Mouse (Mus musculus) urinary bladder, postnatal 10 days (tissue): ENCODE results near the gene Pik3ca.
"Not testable (repeated sequence)": the region's sequence is repeated elsewhere in the genome, so short reads cannot be mapped to it uniquely, and the experiment has no call there.

Experiments
- DNase-seq: peaks from one replicate; pipeline ENCODE4 v3.0.0; 2022; ENCODE audit warnings: low spot score

The Pik3ca gene

GRCm38 (mm10) chr3:32401591-32401990, 4.1 kb downstream of the Pik3ca start:
- DNase-seq, result no peak

- no peak for DNase-seq
These were observed 5.8 kb downstream of the Pik3ca start for GRCm38 (mm10) chr3:32402990-32403885.

- DNase-seq, result no peak
These were observed 8.2 kb downstream of the Pik3ca start for GRCm38 (mm10) chr3:32405699-32406098.

- DNase-seq, result no peak
These were observed 9.3 kb downstream of the Pik3ca start for GRCm38 (mm10) chr3:32406804-32407203.

- DNase-seq, result no peak
These were observed 11.4 kb downstream of the Pik3ca start for GRCm38 (mm10) chr3:32408811-32409273.

GRCm38 (mm10) chr3:32412502-32413044, 15.1 kb downstream of the Pik3ca start:
- DNase-seq, result no peak

GRCm38 (mm10) chr3:32414381-32414780, 16.9 kb downstream of the Pik3ca start:
- no peak for DNase-seq

- DNase-seq, result no peak
These were observed 18.2 kb downstream of the Pik3ca start for GRCm38 (mm10) chr3:32415370-32416309.

- DNase-seq, result no peak
These were observed 20.3 kb downstream of the Pik3ca start for GRCm38 (mm10) chr3:32417751-32418211.

GRCm38 (mm10) chr3:32419866-32420265, 22.4 kb downstream of the Pik3ca start:
- DNase-seq, result no peak

- DNase-seq, result no peak
These were observed 23.9 kb downstream of the Pik3ca start for GRCm38 (mm10) chr3:32421115-32422054.

- no peak for DNase-seq
These were observed 30.2 kb downstream of the Pik3ca start for GRCm38 (mm10) chr3:32427695-32428094.

GRCm38 (mm10) chr3:32428361-32428760, 30.9 kb downstream of the Pik3ca start:
- no peak for DNase-seq

GRCm38 (mm10) chr3:32428921-32429320, 31.4 kb downstream of the Pik3ca start:
- no peak for DNase-seq

- not testable (repeated sequence) for DNase-seq
These were observed 31.9 kb downstream of the Pik3ca start for GRCm38 (mm10) chr3:32429351-32429750.

GRCm38 (mm10) chr3:32430394-32430793, 32.9 kb downstream of the Pik3ca start:
- no peak for DNase-seq

GRCm38 (mm10) chr3:32434016-32434415, 36.5 kb downstream of the Pik3ca start:
- no peak for DNase-seq

- DNase-seq, result no peak
These were observed 38.6 kb downstream of the Pik3ca start for GRCm38 (mm10) chr3:32436101-32436500.

GRCm38 (mm10) chr3:32437297-32437696, 39.8 kb downstream of the Pik3ca start:
- DNase-seq, result no peak

- DNase-seq, result no peak
These were observed 40.3 kb downstream of the Pik3ca start for GRCm38 (mm10) chr3:32437820-32438219.

- DNase-seq, result no peak
These were observed 41.2 kb downstream of the Pik3ca start for GRCm38 (mm10) chr3:32438716-32439115.
